Mouse (Mus musculus): Measurements from ENCODE around the gene Nacad. TPM values are rescaled to one million over a fixed set of nuclear protein-coding genes. Genes with fewer than 3 reads are reported as not detected.
A peak's percentile ranks its signal among the peaks of the same experiment; 100 is the strongest.

Nacad gene
- polyA plus RNA-seq, 1 experiment: not detected

- Histone ChIP-seq H3K27ac (ENCODE audit: control insufficient read depth, insufficient read depth, low read depth, low read length, poor library complexity) (no peak overlapping the region), H3K4me1 (ENCODE audit: control insufficient read depth, insufficient read depth, low read length) (peaks cover 12% of the 10 kb centered on the region), H3K4me3 (replicated peaks; ENCODE audit: control insufficient read depth, low read depth, low read length) (no peak overlapping the region)
- TF ChIP-seq CTCF (IDR thresholded peaks at IDR 0.05; ENCODE audit: control insufficient read depth, insufficient read depth, low read length): no peak
- no peak for TF ChIP-seq POLR2A (IDR thresholded peaks at IDR 0.05; ENCODE audit: borderline replicate concordance, control insufficient read depth, low read depth, low read length)
- 28% methylated on average over 4 of the region's 4 CpGs for WGBS
Observed at GRCm38 (mm10) chr11:6563201-6563600, 42.7 kb downstream of the Nacad start.

DNA sequence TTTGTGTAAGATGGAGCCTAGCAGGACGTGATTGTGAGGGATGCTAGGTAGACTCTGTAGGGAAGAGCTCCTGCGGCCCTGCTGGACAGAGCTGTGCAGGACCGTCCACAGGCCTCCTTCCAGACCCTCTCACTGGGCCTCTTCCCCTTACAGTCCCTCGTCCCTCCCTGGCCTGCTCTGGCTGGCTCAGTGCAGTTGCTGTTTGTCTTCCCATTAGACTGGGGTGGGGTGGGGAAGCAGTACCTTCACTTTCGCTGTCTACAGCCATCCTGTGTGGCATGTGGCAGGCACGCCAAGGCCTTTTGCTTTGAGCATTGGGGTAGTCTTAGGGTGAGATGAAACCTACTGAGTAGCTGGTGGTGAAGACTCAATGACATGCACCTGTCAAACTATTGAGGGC, 43.5 kb downstream of the Nacad start:
- no peak for TF ChIP-seq CTCF (IDR thresholded peaks at IDR 0.05; ENCODE audit: control insufficient read depth, insufficient read depth, low read length)
- peak; percentile 49 for TF ChIP-seq POLR2A (IDR thresholded peaks at IDR 0.05; ENCODE audit: borderline replicate concordance, control insufficient read depth, low read depth, low read length)
- H3K4me1 ChIP-seq (ENCODE audit: control insufficient read depth, insufficient read depth, low read length): peaks cover 12% of the 10 kb centered on the region
- H3K27ac ChIP-seq (ENCODE audit: control insufficient read depth, insufficient read depth, low read depth, low read length, poor library complexity): peak overlapping the region; percentile 41
- WGBS: 7% methylated on average over 6 of the region's 6 CpGs
- H3K4me3 ChIP-seq (replicated peaks; ENCODE audit: control insufficient read depth, low read depth, low read length): peak overlapping the region; percentile 88

GRCm38 (mm10) chr11:6561474-6561873, 44.4 kb downstream of the Nacad start:
- Histone ChIP-seq H3K4me3 (replicated peaks; ENCODE audit: control insufficient read depth, low read depth, low read length) (peak overlapping the region; percentile 88), H3K27ac (ENCODE audit: control insufficient read depth, insufficient read depth, low read depth, low read length, poor library complexity) (peak overlapping the region; percentile 92), H3K4me1 (ENCODE audit: control insufficient read depth, insufficient read depth, low read length) (peaks cover 12% of the 10 kb centered on the region)
- TF ChIP-seq CTCF (IDR thresholded peaks at IDR 0.05; ENCODE audit: control insufficient read depth, insufficient read depth, low read length): no peak
- TF ChIP-seq POLR2A (IDR thresholded peaks at IDR 0.05; ENCODE audit: borderline replicate concordance, control insufficient read depth, low read depth, low read length): no peak
- 3% methylated on average over 4 of the region's 4 CpGs for WGBS

- peak overlapping the region; percentile 94 for H3K27ac ChIP-seq (ENCODE audit: control insufficient read depth, insufficient read depth, low read depth, low read length, poor library complexity)
- no peak for TF ChIP-seq CTCF (IDR thresholded peaks at IDR 0.05; ENCODE audit: control insufficient read depth, insufficient read depth, low read length)
- no peak for TF ChIP-seq POLR2A (IDR thresholded peaks at IDR 0.05; ENCODE audit: borderline replicate concordance, control insufficient read depth, low read depth, low read length)
- H3K4me1 ChIP-seq (ENCODE audit: control insufficient read depth, insufficient read depth, low read length): peaks cover 11% of the 10 kb centered on the region
- H3K4me3 ChIP-seq (replicated peaks; ENCODE audit: control insufficient read depth, low read depth, low read length): peak overlapping the region; percentile 88
- WGBS: 2% methylated on average over 13 of the region's 13 CpGs
Observed at GRCm38 (mm10) chr11:6560655-6561360, 45.0 kb downstream of the Nacad start.

DNA sequence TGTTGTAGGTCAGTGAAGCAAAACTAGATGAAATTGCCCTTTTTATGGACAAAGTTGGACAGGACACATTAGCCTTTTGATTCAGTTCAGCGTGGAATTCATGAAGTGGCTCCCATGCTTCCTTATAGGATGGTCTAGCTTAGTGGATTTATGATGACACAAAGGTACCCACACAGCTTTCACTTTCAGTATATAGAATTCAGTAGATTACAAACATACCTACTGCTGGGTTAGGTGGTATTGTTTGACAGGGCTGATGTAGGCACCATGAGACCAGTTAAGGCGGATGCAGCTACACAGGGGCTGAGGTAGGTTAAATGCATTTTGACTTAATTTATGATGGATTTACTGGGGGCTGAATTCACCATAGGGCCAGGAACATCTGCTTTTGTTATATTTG, 45.9 kb downstream of the Nacad start:
- WGBS: 48% methylated on average over 2 of the region's 2 CpGs
- Histone ChIP-seq H3K27ac (ENCODE audit: control insufficient read depth, insufficient read depth, low read depth, low read length, poor library complexity) (no peak overlapping the region; the same call in 1 of the 2 replicates), H3K4me1 (ENCODE audit: control insufficient read depth, insufficient read depth, low read length) (peaks cover 9% of the 10 kb centered on the region), H3K4me3 (replicated peaks; ENCODE audit: control insufficient read depth, low read depth, low read length) (peak overlapping the region; percentile 17)
- TF ChIP-seq POLR2A (IDR thresholded peaks at IDR 0.05; ENCODE audit: borderline replicate concordance, control insufficient read depth, low read depth, low read length): no peak
- TF ChIP-seq CTCF (IDR thresholded peaks at IDR 0.05; ENCODE audit: control insufficient read depth, insufficient read depth, low read length): no peak

DNA sequence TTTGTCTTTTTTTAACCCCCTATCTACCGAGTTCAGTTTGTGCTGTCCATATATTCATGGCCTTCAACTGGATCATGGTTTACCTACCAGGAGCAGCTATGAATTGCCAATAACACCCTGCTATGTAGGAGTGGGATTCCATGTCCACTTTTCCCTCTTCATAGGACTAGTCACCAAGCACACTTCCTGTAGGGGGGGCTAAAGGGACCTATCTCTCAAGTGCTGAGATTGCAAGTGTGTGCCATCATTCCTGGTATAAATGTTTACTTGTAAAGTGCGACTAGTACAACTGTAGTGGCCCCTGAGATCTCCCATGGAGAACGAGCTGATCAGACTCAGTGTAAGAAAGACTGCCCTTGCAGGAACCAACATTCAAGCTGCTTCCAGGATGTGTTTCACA, 47.6 kb downstream of the Nacad start:
- no peak for TF ChIP-seq CTCF (IDR thresholded peaks at IDR 0.05; ENCODE audit: control insufficient read depth, insufficient read depth, low read length)
- Histone ChIP-seq H3K4me3 (replicated peaks; ENCODE audit: control insufficient read depth, low read depth, low read length) (no peak overlapping the region), H3K4me1 (ENCODE audit: control insufficient read depth, insufficient read depth, low read length) (peaks cover 8% of the 10 kb centered on the region), H3K27ac (ENCODE audit: control insufficient read depth, insufficient read depth, low read depth, low read length, poor library complexity) (no peak overlapping the region; the same call in 1 of the 2 replicates)
- WGBS: 58% methylated on average over 3 of the region's 3 CpGs

GRCm38 (mm10) chr11:6550201-6550600, 55.7 kb downstream of the Nacad start:
- WGBS: 91% methylated on average over 3 of the region's 3 CpGs
- Histone ChIP-seq H3K27ac (ENCODE audit: control insufficient read depth, insufficient read depth, low read depth, low read length, poor library complexity) (no peak overlapping the region), H3K4me1 (ENCODE audit: control insufficient read depth, insufficient read depth, low read length) (no peaks in the 10 kb centered on the region; the same call in 1 of the 2 replicates), H3K4me3 (replicated peaks; ENCODE audit: control insufficient read depth, low read depth, low read length) (no peak overlapping the region)
- TF ChIP-seq CTCF (IDR thresholded peaks at IDR 0.05; ENCODE audit: control insufficient read depth, insufficient read depth, low read length) (no peak), POLR2A (IDR thresholded peaks at IDR 0.05; ENCODE audit: borderline replicate concordance, control insufficient read depth, low read depth, low read length) (no peak)

DNA sequence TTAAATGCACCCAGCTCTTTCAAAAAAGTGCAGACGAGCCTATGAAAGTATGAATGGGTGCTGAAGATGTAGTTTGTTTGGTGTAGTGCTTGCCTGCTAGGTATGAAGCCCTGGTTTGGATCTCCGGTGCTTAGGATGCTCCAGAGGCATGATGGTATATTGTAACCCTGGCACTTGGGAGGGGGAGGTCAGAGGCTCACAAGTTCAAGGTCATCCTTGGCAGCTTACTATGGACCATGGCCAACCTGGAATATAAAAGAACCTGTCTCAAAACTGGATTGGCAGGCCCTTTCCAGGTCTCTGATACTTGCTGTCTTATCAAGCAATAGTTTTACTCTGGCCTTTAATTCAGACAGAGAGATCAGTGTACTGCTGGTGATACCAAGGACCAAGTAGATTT, 56.1 kb downstream of the Nacad start:
- H3K27ac ChIP-seq (ENCODE audit: control insufficient read depth, insufficient read depth, low read depth, low read length, poor library complexity): no peak overlapping the region

More for the DNA sequence above, 56.1 kb downstream of the Nacad start:
- WGBS: 81% methylated on average over 2 of the region's 2 CpGs
- Histone ChIP-seq H3K4me3 (replicated peaks; ENCODE audit: control insufficient read depth, low read depth, low read length) (no peak overlapping the region), H3K4me1 (ENCODE audit: control insufficient read depth, insufficient read depth, low read length) (no peaks in the 10 kb centered on the region; the same call in 1 of the 2 replicates)
- TF ChIP-seq CTCF (IDR thresholded peaks at IDR 0.05; ENCODE audit: control insufficient read depth, insufficient read depth, low read length): no peak
- TF ChIP-seq POLR2A (IDR thresholded peaks at IDR 0.05; ENCODE audit: borderline replicate concordance, control insufficient read depth, low read depth, low read length): no peak

Other genes with a start within 250 kb of the Nacad start
- 24.8 and 42.3 TPM in 2 replicates for gene Zmiz2, start 217.0 kb downstream of the Nacad start, polyA plus RNA-seq (2011; ENCODE audit: insufficient read depth, insufficient read length, low replicate concordance, missing spikeins)
- gene Ppia, start 190.6 kb downstream of the Nacad start, polyA plus RNA-seq (2011; ENCODE audit: insufficient read depth, insufficient read length, low replicate concordance, missing spikeins): 659 and 720 TPM in 2 replicates
- 139 and 217 TPM in 2 replicates for gene H2afv, start 161.6 kb downstream of the Nacad start, polyA plus RNA-seq (2011; ENCODE audit: insufficient read depth, insufficient read length, low replicate concordance, missing spikeins)
- 14.7 and 18.0 TPM in 2 replicates for gene Purb, start 130.1 kb downstream of the Nacad start, polyA plus RNA-seq (2011; ENCODE audit: insufficient read depth, insufficient read length, low replicate concordance, missing spikeins)
- 37.2 and 95.8 TPM in 2 replicates for gene Myo1g, start 85.1 kb downstream of the Nacad start, polyA plus RNA-seq (2011; ENCODE audit: insufficient read depth, insufficient read length, low replicate concordance, missing spikeins)
- gene Ccm2, start 59.2 kb downstream of the Nacad start, polyA plus RNA-seq (2011; ENCODE audit: insufficient read depth, insufficient read length, low replicate concordance, missing spikeins): 37.1 and 52.3 TPM in 2 replicates
- gene Tbrg4, start 20.0 kb upstream of the Nacad start, polyA plus RNA-seq (2011; ENCODE audit: insufficient read depth, insufficient read length, low replicate concordance, missing spikeins): 42.4 and 68.1 TPM in 2 replicates
- gene Wap, start 32.6 kb upstream of the Nacad start, polyA plus RNA-seq (2011; ENCODE audit: insufficient read depth, insufficient read length, low replicate concordance, missing spikeins): not detected in 2 replicates
- gene Ramp3, start 52.5 kb upstream of the Nacad start, polyA plus RNA-seq (2011; ENCODE audit: insufficient read depth, insufficient read length, low replicate concordance, missing spikeins): 2.0 TPM in 1 of 2 replicates, not detected in the other
- gene Gm11983, start 231.6 kb upstream of the Nacad start, polyA plus RNA-seq (2011; ENCODE audit: insufficient read depth, insufficient read length, low replicate concordance, missing spikeins): not detected in 2 replicates

All from bone marrow, adult 2 months (tissue).